Mouse (Mus musculus) testis, adult 2 months (tissue): ENCODE data around the gene Slc2a9.

ENCODE experiments used
- CTCF ChIP-seq: fragments of 200-500 bp; IDR thresholded peaks from 2 replicates; pipeline ENCODE4 v1.5.1; 2012; ENCODE audit warnings: low read depth, mild to moderate bottlenecking, inconsistent platforms, low read length, moderate library complexity; ENCODE audit not compliant: control insufficient read depth, insufficient read depth, insufficient replicate concordance
- POLR2A ChIP-seq: fragments of 200-500 bp; IDR thresholded peaks from 2 replicates; pipeline ENCODE4 v1.6.1; 2012; ENCODE audit warnings: low read depth, mild to moderate bottlenecking, inconsistent platforms, low read length, moderate library complexity; ENCODE audit not compliant: control insufficient read depth

DNA sequence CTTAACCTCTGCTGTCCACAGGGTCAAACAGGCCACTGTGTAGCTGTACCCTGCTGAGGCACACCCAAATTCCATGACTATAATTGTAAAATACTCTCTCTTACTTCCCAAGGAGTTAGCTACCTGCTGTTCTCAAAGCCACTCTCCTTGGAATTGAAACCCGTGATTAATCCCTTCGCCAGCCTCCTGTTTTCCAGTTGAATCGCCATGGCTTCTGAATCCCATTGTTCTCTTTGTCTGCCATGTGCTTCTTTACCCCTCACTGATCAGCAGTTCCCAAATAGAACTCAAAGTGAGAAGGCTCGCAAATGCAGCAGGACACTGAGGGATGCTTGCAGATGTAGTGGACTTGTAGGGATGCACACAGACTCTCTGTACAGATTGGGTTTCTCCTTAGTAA lies 80.5 kb downstream of the Slc2a9 start:
- TF ChIP-seq POLR2A (no peak), CTCF (no peak)
